Mouse (Mus musculus): ENCODE data around the gene Sec22a.

GRCm38 (mm10) chr16:35308486-35309143 lies 55.1 kb downstream of the Sec22a start:
- TF ChIP-seq CHD2 (IDR thresholded peaks at IDR 0.05; ENCODE audit: low read depth, low read length) (no peak), HCFC1 (IDR thresholded peaks at IDR 0.05; ENCODE audit: borderline replicate concordance, insufficient read depth, low read length) (no peak), ZC3H11A (IDR thresholded peaks at IDR 0.05; ENCODE audit: borderline replicate concordance, low read depth, low read length) (no peak)
